Mouse (Mus musculus): ENCODE measurements at regions not wholly inside any gene's neighbourhood (a gene's known extent, or its start where the extent isn't known, plus 50 kb on each side); places are given as distances from the start of the nearest gene placed in this dataset.
A peak's percentile ranks its signal among the peaks of the same experiment; 100 is the strongest.

- no peaks in the 10 kb centered on the region for H3K9me3 ChIP-seq
- H3K9ac ChIP-seq (replicated peaks): no peak overlapping the region
- H3K4me1 ChIP-seq: no peaks in the 10 kb centered on the region
- no peak for ATAC-seq (replicated peaks)
- no peaks in the 10 kb centered on the region for H3K36me3 ChIP-seq
- H3K4me3 ChIP-seq: no peak overlapping the region
- no peak overlapping the region for H3K4me2 ChIP-seq (replicated peaks)
- no peak overlapping the region for H3K27ac ChIP-seq (replicated peaks)
- 85% methylated on average over 3 of the region's 3 CpGs for WGBS
- H3K27me3 ChIP-seq: no peaks in the 10 kb centered on the region
Measured at GRCm38 (mm10) chr7:72963908-72964307, 411.4 kb upstream of the Rgma start.

DNA sequence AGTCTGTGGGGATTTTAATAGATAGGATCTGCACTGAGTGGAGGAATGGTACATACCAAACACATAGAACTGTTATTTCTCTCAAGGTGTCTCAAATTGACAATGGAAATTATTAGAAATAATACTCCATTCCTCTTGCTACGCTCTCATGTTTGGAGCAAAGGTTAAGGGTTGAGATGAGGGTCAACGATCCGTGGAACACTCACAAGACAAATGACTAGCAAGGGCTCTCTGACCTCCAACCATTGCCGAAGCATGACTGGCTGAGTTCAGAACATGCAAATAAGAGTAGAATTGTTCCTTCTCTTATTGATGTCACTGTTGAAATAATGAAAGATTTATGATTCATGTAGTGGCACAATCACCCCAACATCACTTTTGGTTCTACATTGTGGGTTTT lies 407.1 kb upstream of the Rgma start:
- Histone ChIP-seq H3K9me3 (no peaks in the 10 kb centered on the region), H3K27ac (replicated peaks) (no peak overlapping the region), H3K36me3 (no peaks in the 10 kb centered on the region), H3K4me3 (no peak overlapping the region), H3K9ac (replicated peaks) (no peak overlapping the region), H3K4me1 (no peaks in the 10 kb centered on the region), H3K27me3 (no peaks in the 10 kb centered on the region), H3K4me2 (replicated peaks) (no peak overlapping the region)
- WGBS: 90% methylated on average over 4 of the region's 4 CpGs
- ATAC-seq (replicated peaks): no peak

DNA sequence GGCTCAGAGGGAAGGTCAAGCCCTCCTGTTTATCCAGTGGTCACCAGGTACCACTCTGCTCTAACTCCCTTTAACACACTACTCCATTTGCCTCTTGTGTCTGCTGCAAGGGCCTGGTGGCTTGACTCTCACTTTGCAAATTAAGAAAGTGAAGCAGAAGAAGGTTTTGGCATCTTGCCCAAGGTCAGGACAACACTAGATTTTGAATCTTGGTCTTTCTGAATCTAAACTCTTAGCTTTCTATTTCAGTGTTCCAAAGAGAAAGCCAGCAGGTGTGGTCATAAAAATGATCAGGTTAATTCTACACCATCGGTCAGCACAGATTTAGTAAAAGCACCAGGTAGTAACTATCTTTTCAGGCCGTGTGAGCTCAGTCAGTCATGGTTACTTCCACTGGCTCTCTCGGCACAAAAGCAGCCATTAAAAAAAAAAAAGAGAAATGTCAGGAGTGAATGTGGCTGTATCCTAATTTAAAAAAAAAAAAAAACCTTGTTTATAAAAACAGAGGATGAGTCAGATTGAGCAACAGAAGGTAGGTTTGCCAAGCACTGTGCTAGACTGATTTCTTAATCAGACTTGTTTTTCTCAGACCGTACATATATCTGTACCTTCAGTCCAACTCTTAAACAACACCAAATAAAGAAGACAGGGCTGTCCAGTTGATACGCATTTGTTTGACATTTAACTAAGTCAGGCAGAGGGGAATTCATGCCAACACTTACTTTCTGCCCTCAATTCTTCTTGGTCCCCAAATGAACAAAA lies 403.6 kb upstream of the Rgma start:
- Histone ChIP-seq H3K9ac (replicated peaks) (no peak overlapping the region), H3K4me3 (no peak overlapping the region), H3K36me3 (no peaks in the 10 kb centered on the region), H3K27me3 (no peaks in the 10 kb centered on the region), H3K4me1 (no peaks in the 10 kb centered on the region), H3K4me2 (replicated peaks) (no peak overlapping the region), H3K27ac (replicated peaks) (no peak overlapping the region), H3K9me3 (no peaks in the 10 kb centered on the region)
- WGBS: 72% methylated on average over 5 of the region's 5 CpGs
- ATAC-seq (replicated peaks): no peak

GRCm38 (mm10) chr7:72972397-72972796 lies 402.9 kb upstream of the Rgma start:
- no peak overlapping the region for H3K4me2 ChIP-seq (replicated peaks)

GRCm38 (mm10) chr7:72973771-72974170 lies 401.5 kb upstream of the Rgma start:
- Histone ChIP-seq H3K9me3 (no peaks in the 10 kb centered on the region), H3K36me3 (no peaks in the 10 kb centered on the region), H3K4me1 (no peaks in the 10 kb centered on the region), H3K4me2 (replicated peaks) (no peak overlapping the region), H3K27ac (replicated peaks) (no peak overlapping the region), H3K27me3 (no peaks in the 10 kb centered on the region), H3K4me3 (no peak overlapping the region), H3K9ac (replicated peaks) (no peak overlapping the region)
- 69% methylated on average over 3 of the region's 3 CpGs for WGBS
- ATAC-seq (replicated peaks): no peak

More at GRCm38 (mm10) chr7:72972397-72972796, 402.9 kb upstream of the Rgma start:
- WGBS: 94% methylated on average over 7 of the region's 7 CpGs
- no peaks in the 10 kb centered on the region for H3K36me3 ChIP-seq
- H3K9me3 ChIP-seq: no peaks in the 10 kb centered on the region
- H3K4me1 ChIP-seq: no peaks in the 10 kb centered on the region
- ATAC-seq (replicated peaks): no peak
- no peak overlapping the region for H3K27ac ChIP-seq (replicated peaks)
- H3K27me3 ChIP-seq: no peaks in the 10 kb centered on the region
- no peak overlapping the region for H3K4me3 ChIP-seq
- H3K9ac ChIP-seq (replicated peaks): no peak overlapping the region

GRCm38 (mm10) chr7:72974384-72974783 lies 400.9 kb upstream of the Rgma start:
- ATAC-seq (replicated peaks): no peak
- H3K9ac ChIP-seq (replicated peaks): no peak overlapping the region
- 88% methylated on average over 3 of the region's 3 CpGs for WGBS
- H3K4me3 ChIP-seq: no peak overlapping the region
- H3K27ac ChIP-seq (replicated peaks): no peak overlapping the region
- no peaks in the 10 kb centered on the region for H3K4me1 ChIP-seq
- no peak overlapping the region for H3K4me2 ChIP-seq (replicated peaks)
- no peaks in the 10 kb centered on the region for H3K36me3 ChIP-seq
- no peaks in the 10 kb centered on the region for H3K27me3 ChIP-seq
- no peaks in the 10 kb centered on the region for H3K9me3 ChIP-seq

DNA sequence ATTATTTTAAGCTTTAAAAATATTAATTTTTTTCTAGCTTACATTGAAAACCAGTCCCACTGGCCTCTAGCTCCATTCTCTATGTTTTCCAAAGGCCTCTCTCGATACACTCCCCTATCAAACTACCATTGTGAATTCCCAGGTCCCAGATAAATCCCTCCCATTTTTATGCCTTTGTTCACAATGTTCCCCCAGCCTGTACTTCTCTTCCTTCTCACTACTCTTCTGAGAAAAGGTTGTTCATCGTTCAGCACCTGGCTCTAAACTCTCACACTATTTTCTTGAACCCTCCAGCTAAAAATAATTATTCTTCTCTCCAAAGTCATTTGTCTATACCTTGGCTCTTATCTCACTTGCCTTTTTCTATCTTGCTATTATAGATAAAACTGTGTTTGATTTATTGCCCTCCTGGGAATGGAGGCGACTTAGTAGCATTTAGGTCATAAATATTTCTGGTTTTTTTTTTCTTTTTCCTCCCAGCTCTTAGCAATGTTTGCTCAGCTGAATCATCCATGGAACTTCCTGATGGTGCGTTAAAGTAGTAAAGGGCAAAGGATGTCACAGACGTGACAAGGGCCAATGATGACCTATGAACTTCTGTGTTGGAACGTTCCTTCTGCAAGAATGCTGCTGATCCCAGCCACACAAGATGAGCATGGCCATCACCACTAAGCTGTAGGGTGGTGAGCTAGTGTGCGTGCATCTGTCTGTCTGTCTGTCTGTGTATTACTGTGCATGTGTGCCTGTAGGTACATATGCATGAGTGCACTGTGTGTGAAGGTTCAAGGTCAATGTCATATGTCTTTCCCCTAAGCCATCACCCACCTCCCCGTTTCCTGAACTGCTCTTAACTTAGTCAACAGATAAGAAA lies 384.5 kb upstream of the Rgma start:
- Histone ChIP-seq H3K4me1 (no peaks in the 10 kb centered on the region), H3K9ac (replicated peaks) (no peak overlapping the region), H3K27ac (replicated peaks) (no peak overlapping the region), H3K36me3 (no peaks in the 10 kb centered on the region), H3K27me3 (no peaks in the 10 kb centered on the region), H3K9me3 (no peaks in the 10 kb centered on the region), H3K4me2 (replicated peaks) (no peak overlapping the region), H3K4me3 (no peak overlapping the region)
- no peak for ATAC-seq (replicated peaks)
- WGBS: 90% methylated on average over 8 of the region's 8 CpGs

- no peaks in the 10 kb centered on the region for H3K9me3 ChIP-seq
- H3K4me2 ChIP-seq (replicated peaks): no peak overlapping the region
- no peaks in the 10 kb centered on the region for H3K27me3 ChIP-seq
- 18% methylated on average over 5 of the region's 5 CpGs for WGBS
- no peak overlapping the region for H3K9ac ChIP-seq (replicated peaks)
- no peaks in the 10 kb centered on the region for H3K36me3 ChIP-seq
- no peak overlapping the region for H3K4me3 ChIP-seq
- H3K4me1 ChIP-seq: 0 out of 2 replicates have a peak, but pooled peaks cover 3% of the 10 kb centered on the region
- no peak overlapping the region for H3K27ac ChIP-seq (replicated peaks)
- ATAC-seq (replicated peaks): peak; percentile 66
Measured at GRCm38 (mm10) chr7:72998374-72998773, 376.9 kb upstream of the Rgma start.

DNA sequence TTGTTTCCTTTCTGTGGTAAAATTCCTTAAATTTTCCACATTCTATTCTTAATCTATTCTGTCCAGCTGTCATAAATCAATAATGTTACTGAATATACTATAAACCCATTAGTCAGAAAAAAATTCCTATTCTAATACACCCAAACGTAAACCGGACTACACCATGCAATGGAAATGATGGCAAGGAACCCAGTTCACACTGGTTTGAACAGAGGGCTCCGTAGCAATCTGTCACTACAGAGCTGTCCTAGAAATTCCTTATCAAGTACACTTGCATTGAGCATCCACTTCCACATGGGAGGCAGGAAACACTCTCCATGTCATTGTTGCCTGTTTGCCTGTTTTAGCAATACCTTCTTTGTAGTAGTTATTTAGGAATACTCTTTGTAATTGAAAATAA lies 356.2 kb upstream of the Rgma start:
- Histone ChIP-seq H3K4me2 (replicated peaks) (no peak overlapping the region), H3K4me3 (no peak overlapping the region), H3K27me3 (no peaks in the 10 kb centered on the region), H3K4me1 (0 out of 2 replicates have a peak, but pooled peaks cover 4% of the 10 kb centered on the region), H3K9ac (replicated peaks) (no peak overlapping the region), H3K36me3 (no peaks in the 10 kb centered on the region), H3K27ac (replicated peaks) (no peak overlapping the region), H3K9me3 (no peaks in the 10 kb centered on the region)
- no peak for ATAC-seq (replicated peaks)
- WGBS: 85% methylated on average over 3 of the region's 3 CpGs

DNA sequence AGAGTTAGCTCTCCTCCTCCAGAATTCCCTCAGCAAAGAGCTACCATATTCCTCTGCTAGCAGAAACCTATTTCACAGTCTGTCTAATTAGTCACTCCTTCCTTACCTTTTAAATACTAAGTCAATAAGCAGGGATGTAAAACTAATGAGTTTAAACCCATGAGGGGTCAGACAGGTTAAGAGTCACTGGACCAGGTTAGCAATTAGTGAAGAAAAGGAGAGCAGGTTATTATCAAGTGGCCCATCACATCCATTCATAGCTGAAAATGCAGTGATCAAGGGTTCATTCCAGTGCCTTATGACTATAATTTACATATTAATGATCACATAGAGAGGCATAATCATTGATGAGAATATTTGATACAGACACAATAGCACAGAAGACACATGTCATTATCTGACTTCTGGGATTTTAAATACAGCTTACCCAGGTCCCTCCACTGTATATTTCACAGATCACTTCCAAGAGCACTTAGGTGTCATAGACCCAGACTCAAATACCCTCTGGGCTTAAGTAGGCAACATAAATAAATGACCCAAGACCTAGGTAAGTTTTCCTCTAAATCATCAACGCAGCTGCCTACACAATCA lies 355.4 kb upstream of the Rgma start:
- no peaks in the 10 kb centered on the region for H3K9me3 ChIP-seq
- H3K36me3 ChIP-seq: no peaks in the 10 kb centered on the region
- no peak overlapping the region for H3K4me2 ChIP-seq (replicated peaks)
- no peak overlapping the region for H3K4me3 ChIP-seq
- no peak for ATAC-seq (replicated peaks)
- H3K27ac ChIP-seq (replicated peaks): no peak overlapping the region
- H3K9ac ChIP-seq (replicated peaks): no peak overlapping the region
- H3K4me1 ChIP-seq: 0 out of 2 replicates have a peak, but pooled peaks cover 4% of the 10 kb centered on the region
- WGBS: 31% methylated on average over 1 of the region's 1 CpGs
- no peaks in the 10 kb centered on the region for H3K27me3 ChIP-seq

DNA sequence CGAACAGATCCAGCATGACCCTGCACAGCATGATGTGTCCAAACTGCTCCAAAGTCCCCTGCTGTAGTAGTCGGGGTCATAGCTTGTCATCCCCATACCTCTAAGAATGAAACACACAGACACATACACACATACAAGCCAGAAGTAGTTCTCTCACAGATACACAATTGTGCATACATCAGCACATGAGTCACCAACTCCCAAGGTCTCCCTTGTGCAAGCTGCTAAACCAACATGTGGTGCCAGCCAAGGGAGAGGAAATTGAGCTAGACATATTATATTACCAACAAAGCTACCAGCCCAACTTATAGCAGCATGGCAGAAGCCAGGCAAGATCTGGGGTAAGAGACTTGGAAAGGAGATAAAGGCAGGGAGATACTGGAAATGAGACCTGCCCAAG lies 353.5 kb upstream of the Rgma start:
- 90% methylated on average over 2 of the region's 2 CpGs for WGBS
- Histone ChIP-seq H3K4me3 (no peak overlapping the region), H3K9me3 (no peaks in the 10 kb centered on the region), H3K36me3 (no peaks in the 10 kb centered on the region), H3K4me1 (0 out of 2 replicates have a peak, but pooled peaks cover 4% of the 10 kb centered on the region), H3K9ac (replicated peaks) (no peak overlapping the region), H3K27me3 (no peaks in the 10 kb centered on the region), H3K27ac (replicated peaks) (no peak overlapping the region), H3K4me2 (replicated peaks) (no peak overlapping the region)
- no peak for ATAC-seq (replicated peaks)

- 68% methylated on average over 5 of the region's 5 CpGs for WGBS
- Histone ChIP-seq H3K9me3 (no peaks in the 10 kb centered on the region), H3K27me3 (no peaks in the 10 kb centered on the region), H3K36me3 (no peaks in the 10 kb centered on the region), H3K9ac (replicated peaks) (no peak overlapping the region), H3K4me2 (replicated peaks) (no peak overlapping the region), H3K4me3 (no peak overlapping the region), H3K4me1 (no peaks in the 10 kb centered on the region), H3K27ac (replicated peaks) (no peak overlapping the region)
- no peak for ATAC-seq (replicated peaks)
Measured at GRCm38 (mm10) chr7:73025640-73026039, 349.7 kb upstream of the Rgma start.

Measured in forebrain, embryonic 15.5 days (tissue).